Mouse (Mus musculus): ENCODE results near the gene Myo18a.

- TF ChIP-seq CTCF (conservative IDR thresholded peaks at IDR 0.05; ENCODE audit: insufficient read depth, insufficient read length, low read depth, low read length) (no peak), POLR2A (IDR thresholded peaks at IDR 0.05; ENCODE audit: low read depth, low read length) (no peak)
Observed at GRCm38 (mm10) chr11:77802341-77802865, 39.4 kb downstream of the Myo18a start.

Measured in kidney, adult 2 months (tissue).